Mouse (Mus musculus) gastrocnemius, adult 8-10 months (tissue): ENCODE data around the gene 9530068E07Rik. TPM values are rescaled to one million over a fixed set of nuclear protein-coding genes. Genes with fewer than 3 reads are reported as not detected.

Source experiments
- DNase-seq, 2 experiments: peaks; one replicate each; pipeline ENCODE4 v3.0.0; 2022; ENCODE audit warnings: low spot score in 2 of 2
- total RNA-seq, 4 experiments: library from RNA; stranded (reverse); gene quantifications; 2 replicates each; pipeline ENCODE4 v1.2.4; 2022

The 9530068E07Rik gene
- total RNA-seq, 4 experiments from 2014 or later, result 37.2 to 45.4 (median 40.2) TPM

GRCm38 (mm10) chr11:52421053-52421778, 25.0 kb downstream of the 9530068E07Rik start:
- peak in 1 of 2 experiments; percentile 11 for DNase-seq

DNA sequence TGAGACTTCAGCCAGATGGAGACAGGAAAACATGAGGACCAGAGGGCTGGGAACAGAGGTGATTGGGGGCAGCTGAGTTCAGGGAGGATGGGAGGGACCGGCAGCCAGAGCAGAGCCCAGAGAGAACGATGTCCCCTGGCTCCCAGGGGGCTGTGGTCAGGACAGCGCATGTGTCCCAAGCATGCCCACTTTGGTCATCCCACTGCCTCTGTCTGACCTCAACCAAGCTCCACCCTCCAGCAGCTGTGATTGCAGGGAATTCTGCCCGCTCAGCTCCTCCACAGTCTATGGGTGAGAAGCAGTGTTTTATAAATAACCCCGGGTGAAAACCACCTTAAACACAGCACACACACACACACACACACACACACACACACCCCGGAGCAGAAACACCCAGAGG, 33.2 kb downstream of the 9530068E07Rik start:
- DNase-seq, result no peak

GRCm38 (mm10) chr11:52431594-52431993, 35.4 kb downstream of the 9530068E07Rik start:
- DNase-seq, result no peak

- DNase-seq, result no peak
Observed at GRCm38 (mm10) chr11:52432148-52432547, 35.9 kb downstream of the 9530068E07Rik start.

GRCm38 (mm10) chr11:52433076-52433796, 37.0 kb downstream of the 9530068E07Rik start:
- no peak for DNase-seq

DNA sequence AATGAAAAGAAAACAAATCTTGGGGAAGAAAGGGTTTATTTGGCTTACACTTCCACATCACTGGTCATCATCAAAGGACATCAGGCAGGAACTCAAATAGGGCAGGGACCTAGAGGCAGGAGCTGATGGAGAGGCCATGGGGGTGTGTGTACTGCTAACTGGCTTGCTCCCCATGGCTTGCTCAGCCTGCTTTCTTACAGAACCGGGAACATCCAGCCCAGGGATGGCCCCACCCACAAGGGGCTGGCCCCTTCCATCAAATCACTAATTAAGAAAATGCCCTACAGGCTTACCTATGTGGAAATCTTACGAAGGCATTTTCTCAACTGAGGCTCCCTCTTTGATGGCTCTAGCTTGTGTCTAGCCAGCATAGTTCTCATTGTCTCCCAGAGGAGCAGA, 37.6 kb downstream of the 9530068E07Rik start:
- no peak for DNase-seq

DNA sequence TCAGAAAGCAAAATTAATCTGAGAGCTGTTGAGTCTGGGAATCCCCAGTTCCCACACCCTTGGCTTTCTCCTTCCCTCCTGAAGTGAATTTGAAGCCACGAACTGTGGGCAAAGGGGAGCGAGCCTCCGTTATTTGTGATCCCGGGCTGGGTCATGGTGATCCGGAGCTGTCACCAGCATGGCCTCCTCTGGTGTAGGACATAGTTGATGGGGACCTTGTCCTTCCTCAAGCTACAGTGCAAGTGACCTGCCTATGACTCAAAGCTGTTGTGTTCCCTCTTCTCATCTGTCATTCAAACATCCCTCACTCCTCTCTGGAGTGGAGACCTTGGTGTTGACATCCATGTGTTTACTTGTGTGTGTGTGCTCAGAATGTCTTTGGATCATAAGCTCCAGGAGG, 39.2 kb downstream of the 9530068E07Rik start:
- no peak for DNase-seq

DNA sequence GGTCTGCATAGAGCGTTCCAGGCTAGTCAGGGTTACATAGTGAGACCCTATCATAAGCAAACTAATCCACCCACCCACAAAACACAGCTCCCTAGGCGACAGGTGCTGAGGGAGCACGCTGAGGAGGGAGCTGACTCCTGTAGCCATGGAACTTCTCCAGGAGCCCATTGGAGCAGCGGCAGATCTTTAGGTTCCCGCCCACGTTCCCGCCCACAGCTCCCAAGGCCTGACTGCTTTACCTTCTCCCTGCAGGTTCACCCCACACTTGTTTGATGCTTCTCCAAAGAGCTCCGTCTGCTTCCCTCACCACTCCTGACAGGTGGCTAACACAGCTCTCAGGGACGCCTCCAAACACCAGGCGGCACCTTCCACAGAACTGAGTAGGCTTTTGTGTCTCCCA, 40.9 kb downstream of the 9530068E07Rik start:
- DNase-seq, result no peak

GRCm38 (mm10) chr11:52441096-52441495, 44.9 kb downstream of the 9530068E07Rik start:
- no peak for DNase-seq

DNA sequence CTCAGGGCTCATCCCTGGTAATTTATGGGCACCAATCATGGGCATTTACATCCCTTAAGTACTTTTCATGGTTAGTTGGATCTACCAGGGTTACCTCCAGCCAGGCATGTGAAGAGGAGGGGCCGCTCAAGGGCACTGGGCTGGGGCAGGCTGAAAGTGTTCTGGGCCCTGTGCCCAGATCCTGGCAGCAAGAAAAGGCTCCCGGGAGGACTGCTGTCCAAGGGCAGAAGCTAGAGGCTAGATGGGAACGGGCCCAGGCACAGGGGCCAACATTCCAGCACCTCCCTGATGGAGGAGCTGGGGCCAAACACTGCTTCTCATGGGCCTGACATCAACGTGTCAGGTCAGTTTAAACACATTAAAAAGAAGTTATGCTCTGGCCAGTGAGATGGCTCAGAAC, 51.0 kb downstream of the 9530068E07Rik start:
- peak; percentile 36 to 77 for DNase-seq

GRCm38 (mm10) chr11:52449004-52449403, 52.8 kb downstream of the 9530068E07Rik start:
- no peak for DNase-seq

DNA sequence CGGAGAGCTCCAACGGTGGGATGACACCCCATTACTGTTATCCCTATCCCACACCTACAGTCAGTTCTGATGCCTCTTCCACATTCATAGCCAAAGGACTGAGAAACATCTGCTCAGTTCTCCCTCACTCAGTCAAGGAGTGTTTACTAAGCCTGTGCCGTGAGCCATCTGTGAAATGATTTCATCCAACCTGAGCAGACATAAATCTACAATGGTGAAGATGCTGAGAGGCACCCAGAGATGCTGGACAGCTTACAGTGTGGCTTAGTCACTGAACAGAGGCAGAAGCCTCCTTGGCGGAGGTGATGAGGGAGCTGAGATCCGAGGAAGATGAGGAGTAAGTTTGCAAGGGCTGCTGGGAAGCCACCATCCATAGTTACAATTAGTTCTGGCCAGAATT, 62.1 kb downstream of the 9530068E07Rik start:
- DNase-seq, result no peak

Other genes starting within 250 kb of the 9530068E07Rik start
- gene Olfr1371, start 182.4 kb upstream of the 9530068E07Rik start, total RNA-seq, result not detected
- gene Skp1a, start 164.4 kb upstream of the 9530068E07Rik start, total RNA-seq, result 100 to 1,000 TPM; 285 to 312 (median 290) TPM
- gene Tcf7, start 113.4 kb upstream of the 9530068E07Rik start, total RNA-seq, result under 1 TPM; 0.31 to 0.39 (median 0.34) TPM
- gene Vdac1, start 35.6 kb upstream of the 9530068E07Rik start, total RNA-seq, result 1,000 to 10,000 TPM; 1,279 to 1,529 (median 1,458) TPM